14 mouse cellular contexts compared by ENCODE assay signal in genomic region chr5:118782139-118782538, GRCm38 (mm10).
DNase-seq lines count a peak whose midpoint lies in the region; ATAC-seq and TF ChIP-seq lines count a peak whose summit lies in the region.
"Had no signal": no experiment of that assay in that cellular context is flagged by ENCODE, and none has a peak within 500 bp of the region (broad histone marks: within the 10 kb centered on the region; RNA-seq: fewer than 3 reads in every experiment).

No protein-coding gene starts in this region.

- no peak overlapping the region for H3K27ac ChIP-seq in lung, embryonic 16.5 days (ENCODE audit: low read length)
- H3K27ac ChIP-seq in lung, postnatal 0 days (ENCODE audit: low read length), result no peak overlapping the region
- H3K27ac ChIP-seq: forebrain, embryonic 12.5 days; hindbrain, embryonic 10.5 days; hindbrain, embryonic 14.5 days had no signal

- H3K9ac ChIP-seq in lung, embryonic 16.5 days (ENCODE audit: low read length), result no peak overlapping the region
- no peak overlapping the region for H3K9ac ChIP-seq in lung, postnatal 0 days (replicated peaks; ENCODE audit: low read depth)
- H3K9ac ChIP-seq: forebrain, embryonic 12.5 days; heart, embryonic 12.5 days; hindbrain, embryonic 14.5 days had no signal

- no peaks in the 10 kb centered on the region for H3K79me2 ChIP-seq in myocyte (ENCODE audit: control insufficient read depth, insufficient read depth)

- H3K27me3 ChIP-seq in lung, embryonic 16.5 days (ENCODE audit: control insufficient read depth, insufficient read depth, low read depth, low read length), result no peaks in the 10 kb centered on the region; the same call in 1 of the 2 replicates
- no peaks in the 10 kb centered on the region for H3K27me3 ChIP-seq in lung, postnatal 0 days (replicated peaks; ENCODE audit: insufficient read depth, low read length)
- H3K27me3 ChIP-seq in myocyte (ENCODE audit: control insufficient read depth, insufficient read depth, insufficient read length), result no peaks in the 10 kb centered on the region

- DNase-seq in gastrocnemius, adult 18-20 months (ENCODE audit: low spot score), result peak; percentile 50
- no peak for DNase-seq in gastrocnemius, postnatal 10 days
- no peak for DNase-seq in lung, postnatal 0 days (ENCODE audit: low spot score)
- no peak for DNase-seq in layer of hippocampus, adult 11-12 months (ENCODE audit: low spot score)
- DNase-seq in cerebellum, adult 18-20 months, result no peak

- H3K9me3 ChIP-seq in lung, embryonic 16.5 days (ENCODE audit: control insufficient read depth, low read length), result no peaks in the 10 kb centered on the region
- no peaks in the 10 kb centered on the region for H3K9me3 ChIP-seq in lung, postnatal 0 days (ENCODE audit: low read length)
- H3K9me3 ChIP-seq: forebrain, embryonic 12.5 days; hindbrain, embryonic 10.5 days had no signal

- TF ChIP-seq CTCF in lung, postnatal 0 days (IDR thresholded peaks at IDR 0.05), result no peak

- TF ChIP-seq POLR2A in myocyte (IDR thresholded peaks at IDR 0.05; ENCODE audit: insufficient read length, low read depth), result no peak

- no peaks in the 10 kb centered on the region for H3K36me3 ChIP-seq in lung, embryonic 16.5 days (ENCODE audit: control insufficient read depth, insufficient read depth, low read length)
- H3K36me3 ChIP-seq in lung, postnatal 0 days (ENCODE audit: insufficient read depth, low read length), result no peaks in the 10 kb centered on the region
- H3K36me3 ChIP-seq in myocyte (ENCODE audit: control insufficient read depth, insufficient read depth), result no peaks in the 10 kb centered on the region
- H3K36me3 ChIP-seq: forebrain, embryonic 12.5 days; heart, embryonic 12.5 days; hindbrain, embryonic 10.5 days had no signal

- no peak for TF ChIP-seq EP300 in lung, postnatal 0 days (IDR thresholded peaks at IDR 0.05)

- 0 out of 2 replicates have a peak, but pooled peaks have one; percentile 2 for ATAC-seq in lung, embryonic 16.5 days (ENCODE audit: low read depth)
- no peak for ATAC-seq in lung, postnatal 0 days
- ATAC-seq: activated CD4-positive, CD25-positive, alpha-beta regulatory T cell, adult 4 months; forebrain, embryonic 16.5 days; Patski had no signal

- no peaks in the 10 kb centered on the region for H3K4me1 ChIP-seq in lung, embryonic 16.5 days (replicated peaks; ENCODE audit: control insufficient read depth, insufficient read depth, low read length)
- no peaks in the 10 kb centered on the region for H3K4me1 ChIP-seq in lung, postnatal 0 days (ENCODE audit: insufficient read depth, low read depth, low read length)
- H3K4me1 ChIP-seq: forebrain, embryonic 12.5 days; heart, embryonic 12.5 days; hindbrain, embryonic 10.5 days had no signal

- H3K4me3 ChIP-seq in lung, embryonic 16.5 days (ENCODE audit: low read length), result no peak overlapping the region
- no peak overlapping the region for H3K4me3 ChIP-seq in lung, postnatal 0 days (ENCODE audit: low read depth, low read length)
- no peak overlapping the region for H3K4me3 ChIP-seq in myocyte
- H3K4me3 ChIP-seq: forebrain, embryonic 12.5 days; heart, embryonic 12.5 days; hindbrain, embryonic 10.5 days had no signal

- H3ac ChIP-seq in myocyte (ENCODE audit: control insufficient read depth, insufficient read length), result no peak overlapping the region

- WGBS in lung, embryonic 16.5 days, result 64% methylated on average over 3 of the region's 3 CpGs
- WGBS in lung, postnatal 0 days, result 57% methylated on average over 3 of the region's 3 CpGs

- H3K4me2 ChIP-seq in lung, embryonic 16.5 days (ENCODE audit: low read depth, low read length), result no peak overlapping the region
- H3K4me2 ChIP-seq in lung, postnatal 0 days (replicated peaks; ENCODE audit: low read depth, low read length), result no peak overlapping the region
- no peak overlapping the region for H3K4me2 ChIP-seq in myocyte (ENCODE audit: low read depth)
- H3K4me2 ChIP-seq: forebrain, embryonic 12.5 days; heart, embryonic 12.5 days; hindbrain, embryonic 14.5 days had no signal

TF ChIP-seq in myocyte, 11 proteins besides CTCF, POLR2A, EP300 and RAD21:
- TF ChIP-seq MYOG (IDR thresholded peaks at IDR 0.05; ENCODE audit: control insufficient read depth in 1 of 3, insufficient read depth in 1 of 3, insufficient read length in 2 of 3, low read depth in 2 of 3), result peak in 1 of 3 experiments; percentile 62
- no peak for TF ChIP-seq REST (IDR thresholded peaks at IDR 0.05; ENCODE audit: insufficient read depth, insufficient read length)
- peak; percentile 82 to 94 (median 91) for TF ChIP-seq MYOD1 (IDR thresholded peaks at IDR 0.05; ENCODE audit: control insufficient read depth in 1 of 3, insufficient read length in 2 of 3, low read depth in 2 of 3)
